Mouse (Mus musculus) kidney, adult 2 months (tissue): ENCODE measurements around the gene Abcg4. TPM values are rescaled to one million over a fixed set of nuclear protein-coding genes. Genes with fewer than 3 reads are reported as not detected.
"Not testable (repeated sequence)": the region's sequence is repeated elsewhere in the genome, so short reads cannot be mapped to it uniquely, and the experiment has no call there.

Experiments
- DNase-seq: peaks from one replicate; pipeline ENCODE4 v3.0.0; 2021
- H3K27ac ChIP-seq: fragments of 200-500 bp; 2 replicates; pipeline ENCODE4 v1.5.1; 2012; ENCODE audit warnings: low read depth, low read length, control low read depth, inconsistent platforms; ENCODE audit not compliant: insufficient read depth
- H3K27me3 ChIP-seq: fragments of 200-500 bp; replicated peaks from 2 replicates; pipeline ENCODE4 v1.6.1; 2012; ENCODE audit warnings: mild to moderate bottlenecking, moderate library complexity, low read length, inconsistent platforms; ENCODE audit not compliant: control insufficient read depth, insufficient read depth
- H3K36me3 ChIP-seq: fragments of 200-500 bp; 2 replicates; pipeline ENCODE4 v1.6.1; 2012; ENCODE audit warnings: mild to moderate bottlenecking, moderate library complexity, low read length, inconsistent platforms; ENCODE audit not compliant: control insufficient read depth, insufficient read depth
- H3K4me1 ChIP-seq: fragments of 200-500 bp; 2 replicates; pipeline ENCODE4 v1.6.1; 2011; ENCODE audit warnings: low read length; ENCODE audit not compliant: control insufficient read depth, insufficient read depth
- H3K4me3 ChIP-seq: fragments of 200-500 bp; 2 replicates; pipeline ENCODE4 v1.5.1; 2011; ENCODE audit warnings: mild to moderate bottlenecking, low read depth, low read length, control low read depth; ENCODE audit not compliant: insufficient read depth
- CTCF ChIP-seq: fragments of 200-500 bp; conservative IDR thresholded peaks from 2 replicates; pipeline ENCODE4 v1.5.1; 2011; ENCODE audit warnings: low read depth, mild to moderate bottlenecking, control low read depth, low read length, moderate library complexity, mixed read lengths; ENCODE audit not compliant: insufficient read depth, insufficient read length
- POLR2A ChIP-seq: fragments of 200-500 bp; IDR thresholded peaks from one replicate; pipeline ENCODE4 v1.6.1; 2011; ENCODE audit warnings: low read depth, low read length, control low read depth
- WGBS: fragments of 180-500 bp; shearing (Covaris S2); methylation state at CpG from one replicate; pipeline ENCODE4 v1.1.7; 2018; 5-methylcytosine and 5-hydroxymethylcytosine counted together
- polyA plus RNA-seq: library from polyadenylated mRNA; depleted of rRNA; stranded (reverse); fragments of >200 nt; gene quantifications from 2 replicates; pipeline ENCODE4 v1.2.3, GENCODE M21; 2012; rRNA removed

Gene Abcg4
- polyA plus RNA-seq, result 0.45 and 1.2 TPM in 2 replicates

DNA sequence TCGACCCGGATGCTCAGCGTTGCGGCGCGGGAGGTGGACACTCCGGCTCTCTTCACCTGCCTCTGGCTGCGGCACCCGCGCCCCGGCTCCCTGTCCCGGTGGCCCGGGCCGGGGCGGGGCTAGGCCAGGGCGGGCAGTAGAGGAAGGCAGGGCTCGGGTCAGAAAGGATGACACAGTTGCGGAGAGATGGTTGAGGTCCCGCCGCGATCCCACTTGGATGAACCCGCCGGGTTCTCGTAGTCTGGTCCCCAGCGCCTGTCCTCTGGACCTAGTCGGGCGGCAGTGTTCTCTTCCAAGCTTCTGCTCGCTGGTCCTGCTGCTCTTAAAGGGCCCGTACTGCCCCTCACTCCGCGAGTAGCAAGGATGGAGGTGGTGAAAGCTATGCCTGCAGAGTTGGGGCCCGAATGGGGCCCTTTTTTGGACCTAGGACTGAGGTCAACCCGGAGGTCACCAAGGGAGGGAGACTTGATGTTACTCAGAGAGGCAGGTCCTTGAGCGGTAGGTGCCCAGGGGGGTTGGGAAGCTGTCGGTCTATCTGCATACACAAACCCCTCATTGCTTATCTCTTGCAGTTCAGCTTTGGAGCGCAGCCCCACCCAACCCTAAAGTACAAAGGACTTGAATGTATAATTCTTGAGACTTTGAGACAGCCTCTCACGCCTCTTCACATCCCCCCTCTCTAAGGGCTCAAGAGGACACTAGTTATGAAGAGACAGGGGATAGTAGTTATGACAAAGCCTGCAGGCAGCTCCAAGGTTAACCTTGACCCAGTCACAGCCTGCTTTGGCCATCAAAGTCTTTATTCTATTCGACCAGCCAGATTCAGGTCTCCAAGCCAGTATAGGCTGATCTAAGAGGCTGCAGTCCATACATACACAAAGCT is at the start of gene Abcg4:
Gene Abcg4 (minus strand): TSS at position 540 of the 883 bp plus-strand sequence.
- TF ChIP-seq POLR2A (no peak), CTCF (no peak)
- H3K4me1 ChIP-seq, result no peaks in the 10 kb centered on the region
- H3K27ac ChIP-seq, result no peak within 1 kb of the TSS
- peak within 1 kb of the TSS; percentile 27 for H3K4me3 ChIP-seq
- 3% methylated on average over 38 of the region's 38 CpGs for WGBS
- DNase-seq, result peak; percentile 21
- no peaks in the 10 kb centered on the region for H3K36me3 ChIP-seq
- H3K27me3 ChIP-seq, result no peaks in the 10 kb centered on the region

DNA sequence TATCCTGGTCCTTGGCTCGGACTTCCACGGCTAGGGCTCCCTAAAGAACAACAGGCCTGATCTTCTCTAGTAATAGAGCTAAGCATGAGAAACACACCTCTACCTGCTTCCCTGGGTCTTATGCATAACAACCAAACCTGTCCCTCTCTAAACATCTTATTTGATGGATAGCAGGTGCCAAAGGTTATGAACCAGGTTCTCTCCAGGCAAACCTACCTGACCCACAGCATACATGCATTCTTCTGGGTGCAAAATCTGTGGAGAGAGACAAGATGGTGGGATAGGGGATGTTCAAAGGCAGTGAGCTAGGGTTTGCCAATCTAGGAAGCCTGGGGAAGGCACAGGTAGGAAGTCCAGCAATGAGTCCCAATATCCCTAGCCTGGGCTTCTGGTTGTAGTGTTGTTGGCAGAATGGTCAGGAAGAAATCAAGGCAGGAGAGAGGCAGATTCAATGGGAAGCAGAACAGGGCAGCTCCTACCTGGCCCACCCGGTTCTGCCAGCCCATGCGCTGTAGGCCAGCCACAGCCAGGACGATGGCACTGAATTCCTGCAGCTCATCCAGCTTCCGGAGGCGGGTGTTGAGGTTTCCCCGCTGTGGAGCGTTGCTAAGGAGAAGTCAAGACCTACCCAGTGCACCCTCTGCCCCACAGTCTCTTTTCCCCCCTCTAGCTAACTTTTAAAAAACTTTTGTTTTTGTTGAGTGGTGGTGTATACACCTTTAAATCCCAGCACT is 49.2 kb upstream of the Abcg4 start:
- no peak overlapping the region for H3K4me3 ChIP-seq

DNA sequence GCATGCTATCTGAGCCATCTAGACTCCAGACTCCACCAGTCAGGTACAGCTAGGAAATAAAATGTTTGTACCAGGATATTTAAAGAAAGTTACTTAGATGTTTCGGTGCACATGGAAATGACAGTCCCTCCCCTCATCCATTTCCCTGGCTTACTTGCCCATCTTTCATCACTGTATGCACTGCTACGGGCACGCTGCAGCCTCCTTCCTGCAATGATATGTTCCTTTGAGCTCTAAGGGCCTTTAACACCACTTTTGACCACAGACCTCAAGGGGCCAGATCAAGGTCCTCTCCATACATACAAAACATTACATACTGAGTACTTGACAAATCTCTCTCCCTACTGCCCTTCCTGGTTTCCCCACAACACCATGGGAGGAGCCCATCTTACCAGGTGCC is 48.5 kb upstream of the Abcg4 start:
- Histone ChIP-seq H3K27me3 (no peaks in the 10 kb centered on the region), H3K4me3 (no peak overlapping the region), H3K27ac (no peak overlapping the region), H3K4me1 (peaks cover 6% of the 10 kb centered on the region; the same call in 1 of the 2 replicates), H3K36me3 (no peaks in the 10 kb centered on the region)
- DNase-seq, result no peak
- 83% methylated on average over 3 of the region's 3 CpGs for whole genome bisulfite sequencing
- TF ChIP-seq POLR2A, result no peak
- TF ChIP-seq CTCF, result no peak

More for the DNA sequence above, 49.2 kb upstream of the Abcg4 start:
- no peaks in the 10 kb centered on the region for H3K36me3 ChIP-seq
- DNase-seq, result no peak
- peaks cover 9% of the 10 kb centered on the region; the same call in 1 of the 2 replicates for H3K4me1 ChIP-seq
- TF ChIP-seq POLR2A (no peak), CTCF (no peak)
- no peaks in the 10 kb centered on the region for H3K27me3 ChIP-seq
- no peak overlapping the region for H3K27ac ChIP-seq
- WGBS, result 62% methylated on average over 9 of the region's 9 CpGs

DNA sequence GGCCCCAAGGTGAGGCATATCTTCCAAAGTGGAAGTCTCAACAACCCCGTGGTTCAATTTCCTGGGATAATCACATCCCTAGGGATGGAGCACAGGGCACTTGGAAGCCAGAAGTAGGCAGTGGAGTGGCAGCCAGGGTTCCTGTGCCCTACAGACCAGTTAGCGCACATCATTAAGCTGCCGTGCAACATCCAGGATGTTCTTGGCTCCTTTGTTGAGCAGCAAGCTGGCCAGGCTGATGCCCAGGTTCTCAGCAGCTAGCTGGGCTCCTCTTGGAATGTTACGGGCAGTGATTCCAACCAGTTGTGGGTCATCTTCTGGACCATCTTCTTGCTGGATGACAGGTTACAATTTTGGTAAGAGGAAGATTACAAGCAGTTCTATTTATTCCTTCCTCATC is 48.1 kb upstream of the Abcg4 start:
- 46% methylated on average over 4 of the region's 4 CpGs for WGBS

DNA sequence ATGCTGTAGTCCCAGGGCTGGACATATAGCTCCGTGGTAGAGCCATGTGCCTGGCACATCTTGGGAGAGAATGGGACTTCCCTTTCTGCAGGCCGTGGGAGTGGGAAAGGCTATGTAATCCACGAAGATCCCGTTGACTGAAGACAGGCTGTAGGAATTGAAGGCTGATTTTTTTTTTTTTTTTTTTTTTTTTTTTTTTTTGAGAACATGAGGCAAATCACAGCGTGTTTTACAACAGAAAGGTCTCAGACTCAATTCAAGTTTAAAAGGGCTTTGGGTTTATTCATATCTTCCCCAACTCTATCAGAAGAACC is 47.6 kb upstream of the Abcg4 start:
- Histone ChIP-seq H3K4me3 (peak overlapping the region; percentile 74; the same call in 1 of the 2 replicates), H3K4me1 (peaks cover 6% of the 10 kb centered on the region; the same call in 1 of the 2 replicates), H3K27ac (no peak overlapping the region), H3K27me3 (no peaks in the 10 kb centered on the region), H3K36me3 (no peaks in the 10 kb centered on the region)
- TF ChIP-seq POLR2A (no peak), CTCF (no peak)
- 10% methylated on average over 5 of the region's 5 CpGs for WGBS
- DNase-seq, result no peak

More for the DNA sequence above, 48.1 kb upstream of the Abcg4 start:
- not testable (repeated sequence) for H3K4me3 ChIP-seq, DNase-seq, H3K27ac ChIP-seq, H3K36me3 ChIP-seq, H3K4me1 ChIP-seq, H3K27me3 ChIP-seq

DNA sequence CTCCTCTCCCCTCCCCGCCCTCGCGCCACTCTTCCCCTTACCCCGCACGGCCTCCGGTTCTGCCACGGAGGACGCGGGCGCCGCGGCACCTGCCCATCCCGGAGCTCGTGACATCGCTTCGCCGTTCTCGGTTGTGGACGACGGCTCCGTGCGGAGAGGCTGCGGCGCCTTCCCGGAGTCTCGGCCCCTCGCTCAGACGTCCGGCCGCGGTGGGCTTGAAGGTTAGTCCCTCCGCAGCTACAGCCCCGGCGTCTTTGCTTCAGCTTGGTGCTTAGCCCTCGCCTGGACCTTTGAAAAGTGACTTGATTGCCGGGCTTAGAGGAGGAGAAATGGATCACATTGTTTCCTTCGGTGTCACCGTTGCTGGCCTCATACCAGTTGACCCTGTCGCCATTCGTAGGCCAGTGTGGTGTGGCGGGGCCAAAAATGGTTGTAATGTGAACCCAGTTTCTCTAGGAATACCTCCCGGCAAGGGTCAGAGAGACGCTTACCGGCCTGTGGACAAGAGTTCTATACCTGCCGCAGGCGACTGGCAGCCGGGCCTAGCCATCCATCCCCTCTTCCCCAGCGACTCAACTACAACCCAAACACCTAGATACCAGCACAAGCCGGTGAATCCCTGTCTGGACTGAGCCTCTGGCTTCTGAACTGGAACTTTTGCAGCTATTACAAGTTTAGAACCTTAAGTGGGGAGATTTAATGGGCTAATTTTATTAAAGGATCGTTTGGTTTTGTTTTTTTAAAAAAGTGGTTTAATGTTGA is 47.1 kb upstream of the Abcg4 start:
- peak overlapping the region; percentile 74 for H3K4me3 ChIP-seq
- peaks cover 6% of the 10 kb centered on the region; the same call in 1 of the 2 replicates for H3K4me1 ChIP-seq
- no peaks in the 10 kb centered on the region for H3K36me3 ChIP-seq
- H3K27ac ChIP-seq, result peak overlapping the region; percentile 37
- no peak for TF ChIP-seq POLR2A
- DNase-seq, result peak; percentile 39
- under 1% methylated on average over 50 of the region's 50 CpGs for WGBS
- H3K27me3 ChIP-seq, result no peaks in the 10 kb centered on the region
